Mouse (Mus musculus): ENCODE measurements around the gene Tmem9.

GRCm38 (mm10) chr1:136058594-136058993 lies 50.6 kb downstream of the Tmem9 start:
- TF ChIP-seq CTCF (IDR thresholded peaks at IDR 0.05; ENCODE audit: extremely low read depth, insufficient read depth, insufficient read length, insufficient replicate concordance), result no peak
- no peak for TF ChIP-seq POLR2A (IDR thresholded peaks at IDR 0.05; ENCODE audit: low read depth, low read length)
